Mouse (Mus musculus): ENCODE data around the gene Cnpy4. TPM values are rescaled to one million over a fixed set of nuclear protein-coding genes. Genes with fewer than 3 reads are reported as not detected.

The Cnpy4 gene
- total and polyA plus RNA-seq, 3 experiments, result 7.8 to 12.1 TPM; not detected in 1

DNA sequence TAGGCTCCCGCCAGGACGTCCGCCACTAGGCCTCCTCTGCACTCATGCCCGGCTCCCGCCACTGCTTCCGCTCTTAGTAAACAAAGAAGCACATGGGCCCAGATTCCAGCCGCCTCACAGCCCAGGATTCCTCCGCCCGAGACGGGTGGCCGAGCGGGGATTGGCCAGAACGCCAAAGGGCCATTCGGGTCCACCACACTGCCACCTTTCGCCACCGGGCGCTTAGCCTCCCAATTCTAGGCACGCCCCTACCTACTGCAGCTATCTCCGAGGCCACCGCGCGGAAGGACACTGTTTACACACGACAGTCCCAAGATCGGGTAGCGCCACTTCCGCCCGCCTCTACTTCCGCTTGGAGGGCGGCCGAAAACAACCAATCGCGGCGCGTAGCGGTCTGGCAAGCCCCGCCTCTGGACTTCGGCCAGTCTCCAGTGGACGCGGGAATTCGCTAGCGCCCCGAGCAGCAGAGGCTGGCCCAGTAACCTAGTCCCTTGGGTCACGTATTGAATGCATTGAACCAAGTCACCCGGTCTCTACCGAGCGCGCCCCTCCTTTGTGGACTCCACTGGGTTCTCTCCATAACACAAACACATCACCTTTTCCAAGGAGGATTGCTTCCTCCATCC lies 16.2 kb upstream of the Cnpy4 start:
- Histone ChIP-seq H3K9me3 (replicated peaks; ENCODE audit: insufficient read depth, low read length) (no peaks in the 10 kb centered on the region), H3K36me3 (ENCODE audit: control insufficient read depth in 1 of 2, insufficient read depth in 2 of 2, low read length in 2 of 2) (peaks cover 3 to 18% of the 10 kb centered on the region in 2 experiments; a peak in 3 of 4 replicates), H3K79me2 (ENCODE audit: control insufficient read depth, insufficient read depth, low read length, poor library complexity) (peaks cover 27% of the 10 kb centered on the region), H3K4me3 (ENCODE audit: control insufficient read depth in 1 of 2, insufficient read depth in 1 of 2, low read depth in 2 of 2, low read length in 2 of 2) (peak overlapping the region; percentile 54 to 71), H3K27ac (ENCODE audit: control insufficient read depth, low read depth, low read length) (peak overlapping the region; percentile 99), H3K9ac (ENCODE audit: control insufficient read depth, low read depth, low read length, poor library complexity, severe bottlenecking) (peak overlapping the region; percentile 99), H3K4me1 (ENCODE audit: control insufficient read depth in 1 of 2, insufficient read depth in 2 of 2, low read length in 2 of 2) (peaks cover 0 to 10% of the 10 kb centered on the region in 2 experiments; a peak in 2 of 4 replicates), H3K27me3 (ENCODE audit: control insufficient read depth in 1 of 2, insufficient read depth in 2 of 2, low read length in 2 of 2) (no peaks in the 10 kb centered on the region)
- DNase-seq (ENCODE audit: low read depth, low spot score), result peak; percentile 97
- TF ChIP-seq TCF12 (IDR thresholded peaks at IDR 0.05; ENCODE audit: low read depth, low read length), result 0 out of 2 replicates have a peak, but pooled peaks have one; percentile 16
- peak; percentile 58 for TF ChIP-seq NELFE (IDR thresholded peaks at IDR 0.05; ENCODE audit: low read depth, low read length)
- TF ChIP-seq TBP (IDR thresholded peaks at IDR 0.05; ENCODE audit: low read depth, low read length), result peak; percentile 66
- no peak; the same call in 1 of the 2 replicates for TF ChIP-seq E2F4 (IDR thresholded peaks at IDR 0.05; ENCODE audit: borderline replicate concordance, low read depth, low read length)
- TF ChIP-seq ZC3H11A (IDR thresholded peaks at IDR 0.05; ENCODE audit: low read depth, low read length), result no peak
- no peak for TF ChIP-seq BHLHE40 (IDR thresholded peaks at IDR 0.05; ENCODE audit: borderline replicate concordance, low read depth, low read length)
- 0 out of 2 replicates have a peak, but pooled peaks have one; percentile 17 for TF ChIP-seq ETS1 (IDR thresholded peaks at IDR 0.05; ENCODE audit: low read depth, low read length)
- peak; percentile 96 for TF ChIP-seq MAX (IDR thresholded peaks at IDR 0.05; ENCODE audit: low read length)
- TF ChIP-seq KAT2A (conservative IDR thresholded peaks at IDR 0.05; ENCODE audit: low read depth, low read length), result peak; percentile 67; the same call in 1 of the 2 replicates
- peak; percentile 79 for TF ChIP-seq HCFC1 (IDR thresholded peaks at IDR 0.05; ENCODE audit: low read depth, low read length)
- TF ChIP-seq USF1 (IDR thresholded peaks at IDR 0.05; ENCODE audit: low read depth, low read length), result 0 out of 2 replicates have a peak, but pooled peaks have one; percentile 27
- TF ChIP-seq POLR2A (IDR thresholded peaks at IDR 0.05; ENCODE audit: control insufficient read depth in 1 of 2, insufficient read depth in 1 of 2, low read depth in 1 of 2, low read length in 2 of 2, poor library complexity in 1 of 2), result peak; percentile 73 to 75; a peak in 2 of 4 replicates
- TF ChIP-seq MYC (IDR thresholded peaks at IDR 0.05; ENCODE audit: low read depth, low read length), result peak; percentile 86
- TF ChIP-seq ELF1 (IDR thresholded peaks at IDR 0.05; ENCODE audit: low read depth, low read length), result peak; percentile 88
- peak; percentile 99 for TF ChIP-seq SIN3A (IDR thresholded peaks at IDR 0.05; ENCODE audit: low read length)
- peak; percentile 98 for TF ChIP-seq MXI1 (IDR thresholded peaks at IDR 0.05; ENCODE audit: low read depth, low read length)
- TF ChIP-seq GATA1 (IDR thresholded peaks at IDR 0.05; ENCODE audit: low read depth, low read length), result no peak
- peak; percentile 71 for TF ChIP-seq POLR2AphosphoS2 (IDR thresholded peaks at IDR 0.05; ENCODE audit: low read length)

DNA sequence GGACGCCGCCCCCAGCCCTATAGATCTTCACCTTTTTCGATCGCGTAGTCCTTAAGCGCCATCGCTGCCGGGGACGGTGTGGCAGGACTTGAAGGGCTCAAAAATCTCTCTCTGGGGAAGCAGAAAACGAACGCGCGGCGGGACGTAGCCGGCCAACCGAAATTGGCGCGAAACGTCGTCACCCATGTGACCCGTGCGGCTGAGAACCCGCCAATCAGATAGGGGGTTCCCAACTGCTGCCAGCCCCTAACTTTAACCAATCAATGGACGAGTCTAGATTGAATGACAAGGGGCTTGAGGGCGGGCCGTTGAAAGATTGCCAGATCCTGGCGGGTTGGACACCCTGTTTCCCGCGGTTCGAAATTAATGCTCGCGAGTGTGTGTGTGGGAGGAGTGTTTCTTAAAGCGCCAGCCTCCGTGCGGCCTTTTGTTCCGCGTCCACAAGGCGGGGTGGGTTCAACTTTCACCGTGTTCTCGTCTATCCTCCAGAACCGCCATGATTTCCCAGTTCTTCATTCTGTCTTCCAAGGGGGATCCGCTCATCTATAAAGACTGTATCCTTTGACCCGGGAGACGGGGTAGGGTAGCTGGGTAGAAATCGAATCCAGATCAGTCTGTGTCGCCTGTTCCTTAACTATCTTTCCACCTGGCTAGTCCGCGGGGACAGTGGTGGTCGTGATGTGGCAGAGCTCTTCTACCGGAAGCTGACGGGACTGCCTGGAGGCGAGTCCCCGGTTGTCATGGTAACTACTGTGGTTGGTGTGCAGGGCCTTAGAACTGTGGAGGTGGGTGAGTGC lies 15.4 kb upstream of the Cnpy4 start, which contains the start of the genes Ap4m1 and Mcm7:
Gene Ap4m1 (plus strand): TSS at position 308 of the 797 bp plus-strand sequence.
Gene Mcm7 (minus strand): TSS at position 728 of the 797 bp plus-strand sequence.
- Histone ChIP-seq H3K4me1 (ENCODE audit: control insufficient read depth in 1 of 2, insufficient read depth in 2 of 2, low read length in 2 of 2) (peaks cover 0 to 10% of the 10 kb centered on the region in 2 experiments; a peak in 2 of 4 replicates), H3K9me3 (replicated peaks; ENCODE audit: insufficient read depth, low read length) (no peaks in the 10 kb centered on the region), H3K36me3 (ENCODE audit: control insufficient read depth in 1 of 2, insufficient read depth in 2 of 2, low read length in 2 of 2) (peaks cover 3 to 18% of the 10 kb centered on the region in 2 experiments; a peak in 3 of 4 replicates), H3K27ac (ENCODE audit: control insufficient read depth, low read depth, low read length) (peak within 1 kb of the TSS; percentile 99), H3K9ac (ENCODE audit: control insufficient read depth, low read depth, low read length, poor library complexity, severe bottlenecking) (peak within 1 kb of the TSS; percentile 99), H3K27me3 (ENCODE audit: control insufficient read depth in 1 of 2, insufficient read depth in 2 of 2, low read length in 2 of 2) (no peaks in the 10 kb centered on the region), H3K4me3 (ENCODE audit: control insufficient read depth in 1 of 2, insufficient read depth in 1 of 2, low read depth in 2 of 2, low read length in 2 of 2) (peak within 1 kb of the TSS; percentile 63 to 88), H3K79me2 (ENCODE audit: control insufficient read depth, insufficient read depth, low read length, poor library complexity) (peaks cover 27% of the 10 kb centered on the region)
- peak; percentile 99 for DNase-seq (ENCODE audit: low read depth, low spot score)
- TF ChIP-seq GATA1 (IDR thresholded peaks at IDR 0.05; ENCODE audit: low read depth, low read length), result peak; percentile 74
- TF ChIP-seq ZNF384 (IDR thresholded peaks at IDR 0.05; ENCODE audit: low read depth, low read length), result no peak
- TF ChIP-seq USF2 (IDR thresholded peaks at IDR 0.05; ENCODE audit: borderline replicate concordance in 1 of 2, insufficient read depth in 1 of 2, low read depth in 1 of 2, low read length in 2 of 2), result peak in 1 of 2 experiments; percentile 60; a peak in 1 of 4 replicates
- no peak for TF ChIP-seq MEF2A (IDR thresholded peaks at IDR 0.05; ENCODE audit: extremely low read depth, insufficient replicate concordance, low read depth, low read length, poor library complexity, severe bottlenecking)
- TF ChIP-seq POLR2AphosphoS5 (IDR thresholded peaks at IDR 0.05; ENCODE audit: borderline replicate concordance, low read depth, low read length), result no peak
- TF ChIP-seq KAT2A (conservative IDR thresholded peaks at IDR 0.05; ENCODE audit: low read depth, low read length), result no peak; the same call in 1 of the 2 replicates
- peak; percentile 85; the same call in 1 of the 2 replicates for TF ChIP-seq POLR2AphosphoS2 (IDR thresholded peaks at IDR 0.05; ENCODE audit: low read length)
- peak; percentile 88 for TF ChIP-seq SIN3A (IDR thresholded peaks at IDR 0.05; ENCODE audit: low read length)
- peak; percentile 54 for TF ChIP-seq MYC (IDR thresholded peaks at IDR 0.05; ENCODE audit: low read depth, low read length)
- TF ChIP-seq MAZ (IDR thresholded peaks at IDR 0.05; ENCODE audit: low read depth, low read length), result no peak
- no peak for TF ChIP-seq CTCF (IDR thresholded peaks at IDR 0.05 in 2 of 3, conservative IDR thresholded peaks at IDR 0.05 in 1 of 3; ENCODE audit: control insufficient read depth in 1 of 3, insufficient read depth in 1 of 3, low read depth in 2 of 3, low read length in 3 of 3, poor library complexity in 1 of 3, severe bottlenecking in 1 of 3)
- TF ChIP-seq ELF1 (IDR thresholded peaks at IDR 0.05; ENCODE audit: low read depth, low read length), result 0 out of 2 replicates have a peak, but pooled peaks have one; percentile 6
- TF ChIP-seq MYB (IDR thresholded peaks at IDR 0.05; ENCODE audit: low read depth, low read length), result no peak
- no peak for TF ChIP-seq ZC3H11A (IDR thresholded peaks at IDR 0.05; ENCODE audit: low read depth, low read length)
- TF ChIP-seq NELFE (IDR thresholded peaks at IDR 0.05; ENCODE audit: low read depth, low read length), result peak; percentile 74
- peak; percentile 52 to 78; a peak in 3 of 4 replicates for TF ChIP-seq POLR2A (IDR thresholded peaks at IDR 0.05; ENCODE audit: control insufficient read depth in 1 of 2, insufficient read depth in 1 of 2, low read depth in 1 of 2, low read length in 2 of 2, poor library complexity in 1 of 2)
- TF ChIP-seq MXI1 (IDR thresholded peaks at IDR 0.05; ENCODE audit: low read depth, low read length), result peak; percentile 82

Measured in MEL (cell line).